Mouse (Mus musculus) MEL-GATA-1-ER (cell line): ENCODE results near the gene Taf10.

Source experiments
- DNase-seq: peaks from one replicate; pipeline ENCODE4 v3.0.0-alpha.2; 2012; ENCODE audit warnings: low read depth; ENCODE audit errors: extremely low read depth

The Taf10 gene

DNA sequence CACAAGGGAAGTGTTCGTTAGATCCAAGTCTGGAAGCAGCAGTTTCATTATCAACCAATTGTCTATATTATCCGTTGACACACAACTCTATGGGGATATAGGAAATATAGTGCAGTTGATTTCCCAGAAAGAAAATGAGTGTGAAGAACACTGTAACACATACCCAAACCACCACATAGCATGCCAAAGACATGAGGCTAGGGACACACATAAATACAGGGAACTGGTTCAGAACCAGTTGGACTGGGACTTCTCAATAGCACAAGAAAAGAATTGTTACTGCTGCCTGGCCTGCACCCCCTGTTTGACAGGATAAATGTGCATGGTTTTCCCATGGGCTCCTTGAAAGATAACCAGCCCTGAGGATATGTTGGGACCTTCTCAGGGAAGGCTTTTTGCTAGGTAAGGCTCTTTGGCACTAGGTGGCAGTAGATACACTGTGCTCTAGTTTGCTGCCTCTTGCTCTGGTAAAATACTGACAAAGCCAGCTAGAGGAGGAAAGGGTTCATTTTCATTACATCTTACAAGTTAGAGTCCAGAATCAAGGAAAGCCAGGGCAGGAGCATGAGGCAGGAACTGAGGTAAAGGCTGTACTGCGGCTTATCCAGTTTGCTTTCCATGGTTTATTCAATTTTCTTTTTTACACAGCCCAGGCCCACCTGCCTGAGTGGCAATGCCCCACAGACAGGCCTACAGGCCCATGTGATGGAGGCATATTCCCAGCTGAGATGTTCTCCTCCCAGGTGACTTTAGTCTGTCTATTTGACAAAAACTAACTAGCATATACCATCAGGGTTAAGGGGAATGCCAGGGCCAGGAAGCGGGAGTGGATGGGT lies 17.8 kb downstream of the Taf10 start:
- DNase-seq = no peak

- no peak for DNase-seq
Measured at GRCm38 (mm10) chr7:105721916-105722315, 22.2 kb downstream of the Taf10 start.

GRCm38 (mm10) chr7:105715366-105715765 lies 28.8 kb downstream of the Taf10 start:
- DNase-seq = no peak

GRCm38 (mm10) chr7:105708733-105709132 lies 35.4 kb downstream of the Taf10 start:
- peak; percentile 33 for DNase-seq

DNA sequence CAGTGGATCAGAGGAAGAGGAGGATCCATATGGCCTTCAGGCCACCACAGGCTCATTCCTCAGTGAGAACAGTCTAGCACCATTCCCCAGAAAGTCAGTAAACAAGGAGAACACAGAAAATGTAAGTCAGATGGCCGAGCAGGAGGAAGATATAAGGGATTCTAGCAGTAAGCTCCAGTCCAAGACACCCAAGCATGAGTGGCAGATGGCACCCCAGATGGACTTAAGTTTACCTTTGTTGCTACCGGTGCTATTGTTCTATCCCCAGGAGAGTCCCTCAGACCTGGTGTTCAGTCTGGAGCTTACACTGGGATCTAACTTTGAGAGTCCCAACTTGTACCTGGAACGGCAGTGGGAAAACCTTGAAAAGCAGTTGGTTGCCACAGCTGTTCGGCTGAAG lies 40.3 kb downstream of the Taf10 start:
- DNase-seq = no peak

DNA sequence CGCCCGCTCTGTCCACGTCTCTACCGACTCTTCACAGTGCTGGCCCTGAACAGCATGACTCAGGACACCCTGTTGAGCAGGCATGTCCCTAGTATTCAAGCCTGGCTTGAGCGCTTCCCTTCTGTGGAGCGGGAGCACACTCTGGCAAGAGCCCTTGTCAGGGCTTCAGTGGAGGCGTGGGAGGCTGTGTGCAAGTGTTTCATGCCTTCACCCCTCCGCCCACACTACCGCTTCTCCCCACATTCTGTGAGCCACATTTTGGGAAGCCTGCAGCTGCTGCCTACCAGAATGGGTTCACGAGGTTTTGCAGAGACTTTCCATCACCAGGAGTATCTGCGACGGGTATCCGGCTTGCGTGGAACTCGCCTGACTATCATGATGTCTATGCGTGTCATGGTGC lies 41.0 kb downstream of the Taf10 start:
- DNase-seq = no peak

DNA sequence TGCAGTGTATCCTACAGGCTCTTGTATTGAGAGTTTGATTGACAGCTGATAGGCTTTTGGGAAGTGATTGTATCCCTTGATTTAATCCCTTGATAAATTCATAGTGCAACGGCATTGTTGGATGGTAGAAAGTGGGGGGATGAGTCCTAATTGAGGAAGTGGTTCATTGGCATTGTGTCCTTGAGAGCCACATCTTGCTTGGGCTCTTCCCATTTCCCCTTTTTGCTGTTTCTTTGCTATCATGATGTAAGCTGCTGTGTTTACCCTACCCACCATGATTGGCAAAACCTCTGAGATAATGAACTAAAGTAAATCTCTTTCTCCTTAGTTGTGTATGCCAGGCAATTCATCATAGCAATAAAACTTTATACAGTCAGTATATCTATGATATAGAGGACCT lies 53.3 kb downstream of the Taf10 start:
- peak; percentile 60 for DNase-seq
